Mouse (Mus musculus) megakaryocyte, embryonic 14.5 days (primary cell): ENCODE results near the gene Lgi4. TPM values are rescaled to one million over a fixed set of nuclear protein-coding genes. Genes with fewer than 3 reads are reported as not detected.

Source experiments
- H3K27me3 ChIP-seq: replicated peaks from 2 replicates; pipeline ENCODE3; 2012; ENCODE audit warnings: inconsistent platforms
- H3K36me3 ChIP-seq: replicated peaks from 2 replicates; pipeline ENCODE3; 2012; ENCODE audit warnings: low read length, inconsistent platforms, mixed read lengths
- H3K4me1 ChIP-seq: 2 replicates; pipeline ENCODE4 v1.6.1; 2012; ENCODE audit warnings: inconsistent platforms
- H3K4me3 ChIP-seq: replicated peaks from 2 replicates; pipeline ENCODE3; 2012; ENCODE audit warnings: moderate library complexity, mild to moderate bottlenecking, inconsistent platforms
- H3K9me3 ChIP-seq: 2 replicates; pipeline ENCODE4 v1.6.1; 2012; ENCODE audit warnings: inconsistent platforms
- FLI1 ChIP-seq: IDR thresholded peaks from 2 replicates; pipeline ENCODE4 v1.6.1; 2012; ENCODE audit warnings: low read length, inconsistent platforms, mixed read lengths
- GATA1 ChIP-seq: IDR thresholded peaks from 3 replicates; pipeline ENCODE4 v1.6.1; 2012; ENCODE audit warnings: mixed read lengths, low read length, inconsistent platforms, borderline replicate concordance
- polyA plus RNA-seq: library from polyadenylated mRNA; stranded (reverse); fragments of >175 nt; gene quantifications from 2 replicates; pipeline ENCODE4 v1.2.3, GENCODE M21; 2012; ENCODE audit warnings: low replicate concordance; ENCODE audit not compliant: insufficient read depth

Gene Lgi4
- polyA plus RNA-seq, 1 experiment: 0.23 TPM

DNA sequence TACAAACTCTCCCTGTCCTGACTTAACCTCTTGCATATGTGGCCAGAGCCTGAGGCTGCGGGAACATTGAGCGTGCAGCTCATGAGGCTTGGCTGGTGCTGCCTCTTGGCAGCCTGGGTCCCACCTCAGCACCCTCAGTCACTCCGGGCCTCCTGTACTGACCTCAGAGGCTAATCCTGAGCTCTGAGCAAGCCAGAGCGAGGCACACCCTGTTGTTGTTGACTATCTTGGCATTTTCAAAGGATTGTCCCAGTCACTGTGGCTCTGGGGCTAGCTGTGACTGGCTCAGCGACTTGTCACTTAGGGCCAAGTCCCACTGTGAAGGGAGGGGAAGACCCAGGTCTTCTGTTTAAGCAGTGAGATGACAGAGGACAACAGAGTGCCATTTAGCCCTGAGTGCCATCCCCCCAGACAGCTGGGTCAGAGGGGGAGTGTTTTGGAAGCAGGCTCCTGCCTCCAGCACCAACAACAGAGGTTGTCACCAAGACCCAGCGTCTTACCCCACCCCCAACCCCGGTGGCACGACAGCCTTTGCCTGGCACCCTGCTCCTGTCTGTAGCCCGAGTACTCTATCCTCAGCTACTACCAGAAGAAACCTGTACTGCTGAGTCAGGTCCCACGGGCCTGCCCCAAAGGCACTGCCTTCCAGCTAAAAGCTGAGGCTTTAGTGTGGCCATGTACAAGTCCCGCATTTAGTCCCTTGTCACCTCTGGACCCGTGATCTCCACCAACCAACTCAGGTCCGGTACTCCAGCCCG is 23.9 kb downstream of the Lgi4 start:
- peaks cover 22% of the 10 kb centered on the region for H3K4me1 ChIP-seq
- H3K4me3 ChIP-seq: no peak overlapping the region
- no peak for TF ChIP-seq GATA1
- TF ChIP-seq FLI1: no peak
- no peaks in the 10 kb centered on the region for H3K36me3 ChIP-seq
- H3K9me3 ChIP-seq: peaks cover 5% of the 10 kb centered on the region
- H3K27me3 ChIP-seq: peaks cover 41% of the 10 kb centered on the region

DNA sequence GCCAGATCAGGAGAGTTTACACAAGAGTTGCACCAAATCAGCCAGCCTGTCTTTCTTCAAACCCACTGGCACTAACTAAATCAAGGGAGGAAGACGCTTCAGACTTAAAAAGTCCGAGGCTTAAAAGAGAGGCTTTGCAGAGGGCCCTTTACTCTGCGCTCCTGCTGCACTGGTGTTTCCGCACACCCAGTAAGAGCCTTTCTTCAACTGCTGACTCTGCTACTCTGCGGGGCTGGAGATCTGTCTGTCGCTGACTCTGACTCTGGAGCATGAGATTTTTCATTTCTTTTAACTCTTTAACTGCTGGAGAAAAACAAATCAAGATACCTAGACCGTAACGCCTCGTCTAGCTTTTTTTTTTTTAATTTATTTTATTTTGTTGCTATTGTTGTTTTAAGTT is 25.0 kb downstream of the Lgi4 start:
- TF ChIP-seq FLI1 (no peak), GATA1 (no peak)
- H3K9me3 ChIP-seq: peaks cover 7% of the 10 kb centered on the region
- peaks cover 52% of the 10 kb centered on the region for H3K27me3 ChIP-seq
- peaks cover 25% of the 10 kb centered on the region for H3K4me1 ChIP-seq
- H3K4me3 ChIP-seq: no peak overlapping the region
- H3K36me3 ChIP-seq: no peaks in the 10 kb centered on the region

DNA sequence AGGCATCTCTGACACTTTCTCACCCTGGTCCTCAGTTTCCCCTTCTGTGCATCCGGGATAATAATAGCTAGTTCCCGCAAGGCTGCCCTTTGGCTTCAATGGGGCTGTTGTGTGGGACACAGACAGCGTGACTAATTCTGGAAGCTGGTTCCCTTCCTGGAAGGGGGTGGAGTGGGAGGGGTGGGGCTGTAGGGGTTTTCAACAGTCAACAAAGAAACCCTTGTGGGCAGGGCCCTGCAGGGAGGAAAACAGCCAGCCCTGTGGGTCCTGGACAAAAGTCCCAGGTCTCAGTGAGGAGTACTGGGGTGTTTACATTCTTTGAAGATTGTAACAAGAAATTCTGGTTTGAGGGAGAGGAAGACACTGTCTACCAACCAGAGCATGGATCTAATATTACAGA is 26.0 kb downstream of the Lgi4 start:
- H3K4me3 ChIP-seq: no peak overlapping the region
- H3K36me3 ChIP-seq: no peaks in the 10 kb centered on the region
- peaks cover 31% of the 10 kb centered on the region for H3K4me1 ChIP-seq
- TF ChIP-seq FLI1: no peak
- no peak for TF ChIP-seq GATA1
- peaks cover 12% of the 10 kb centered on the region for H3K9me3 ChIP-seq
- H3K27me3 ChIP-seq: peaks cover 49% of the 10 kb centered on the region

DNA sequence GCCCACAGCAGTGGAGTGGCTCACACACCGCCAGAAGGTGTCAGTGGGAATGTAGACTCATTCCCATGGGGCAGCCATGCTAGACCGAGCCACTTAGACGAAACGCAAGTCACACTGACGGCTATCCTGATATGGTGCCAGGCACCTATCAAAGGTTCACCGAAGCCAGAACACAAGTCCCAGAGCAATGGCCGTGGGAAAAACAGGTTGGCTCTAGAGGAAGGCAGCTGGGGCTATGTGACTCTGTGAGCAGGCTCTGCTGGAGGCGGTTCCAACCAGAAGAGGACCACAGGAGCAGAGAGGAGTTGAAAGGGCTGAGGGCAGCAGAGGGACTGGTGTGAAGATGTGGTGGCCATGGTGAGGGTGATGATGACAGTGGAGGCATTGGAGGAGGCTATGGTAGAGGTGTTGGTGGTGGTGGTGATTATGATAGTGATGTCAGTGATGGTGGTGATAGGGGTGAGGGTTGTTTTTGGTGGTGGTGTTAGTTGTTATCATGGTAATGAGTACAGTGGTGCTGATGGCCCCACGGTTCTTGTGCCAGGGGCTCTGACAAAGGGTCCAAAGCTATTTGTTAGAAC is 27.1 kb downstream of the Lgi4 start:
- no peaks in the 10 kb centered on the region for H3K36me3 ChIP-seq
- H3K4me1 ChIP-seq: peaks cover 31% of the 10 kb centered on the region
- no peak for TF ChIP-seq FLI1
- no peak for TF ChIP-seq GATA1
- peak overlapping the region; percentile 35 for H3K4me3 ChIP-seq
- peaks cover 53% of the 10 kb centered on the region for H3K27me3 ChIP-seq
- peaks cover 9% of the 10 kb centered on the region for H3K9me3 ChIP-seq

DNA sequence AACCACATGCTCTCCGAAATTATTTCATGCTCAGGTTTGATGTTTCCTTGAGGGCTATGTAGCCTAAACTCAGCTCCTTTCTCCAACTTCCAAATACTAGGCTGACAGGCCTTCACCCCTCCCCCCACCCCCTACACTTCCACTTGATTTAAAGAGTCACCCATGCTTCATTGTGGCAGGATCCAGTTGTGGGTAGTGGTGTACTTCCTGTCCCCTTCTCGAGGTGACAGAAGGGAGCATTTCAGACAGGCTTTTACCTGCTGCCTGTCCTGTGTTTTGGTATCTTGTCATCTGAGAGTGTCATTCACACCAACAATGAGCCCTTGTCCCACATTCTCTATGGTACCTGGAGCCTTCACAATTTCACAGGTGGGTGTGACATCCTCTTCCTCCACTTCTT is 28.1 kb downstream of the Lgi4 start:
- peaks cover 63% of the 10 kb centered on the region for H3K27me3 ChIP-seq
- H3K4me1 ChIP-seq: peaks cover 31% of the 10 kb centered on the region
- TF ChIP-seq FLI1 (no peak), GATA1 (no peak)
- H3K4me3 ChIP-seq: no peak overlapping the region
- no peaks in the 10 kb centered on the region for H3K36me3 ChIP-seq
- peaks cover 9% of the 10 kb centered on the region for H3K9me3 ChIP-seq

DNA sequence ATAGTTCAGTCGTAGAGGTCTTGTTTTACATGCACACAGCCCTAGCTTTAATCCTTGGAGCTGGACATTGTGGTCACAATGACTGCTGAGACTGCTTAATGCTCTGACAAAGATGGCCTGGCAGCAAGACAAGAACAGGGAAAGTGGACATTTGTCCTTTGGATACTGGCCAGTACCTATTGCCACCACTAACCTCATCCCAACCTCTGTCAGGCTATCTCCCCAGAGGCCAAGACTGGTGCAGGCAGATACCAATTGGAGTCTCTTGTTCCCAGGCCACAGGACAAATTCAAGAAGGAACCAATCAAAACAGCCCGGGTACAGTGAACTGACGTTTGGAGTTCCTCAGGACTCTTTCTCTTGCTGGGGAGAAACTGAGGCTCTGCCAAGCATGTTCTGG is 29.1 kb downstream of the Lgi4 start:
- Histone ChIP-seq H3K9me3 (peaks cover 9% of the 10 kb centered on the region), H3K36me3 (no peaks in the 10 kb centered on the region)
- TF ChIP-seq FLI1: no peak
- no peak for TF ChIP-seq GATA1

DNA sequence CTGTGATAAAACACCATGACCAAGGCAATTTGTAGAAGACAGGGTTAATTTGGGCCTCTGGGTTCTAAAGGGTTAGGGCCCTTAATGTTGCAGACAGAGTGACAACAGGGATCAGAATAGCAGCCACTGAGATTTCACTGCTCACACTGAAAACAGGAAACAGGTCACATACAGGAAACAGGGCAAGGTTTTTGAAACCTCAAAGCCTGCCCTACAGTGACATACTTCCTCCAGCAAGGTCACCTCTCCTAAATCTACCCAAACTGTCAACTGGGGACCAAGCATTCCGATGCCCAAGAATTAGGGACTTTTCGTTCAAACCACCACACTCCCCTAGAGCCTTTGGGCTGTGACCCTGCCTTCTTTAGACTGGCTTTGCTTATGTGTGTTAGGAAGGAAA is 30.6 kb downstream of the Lgi4 start:
- Histone ChIP-seq H3K9me3 (peaks cover 9% of the 10 kb centered on the region), H3K27me3 (peaks cover 74% of the 10 kb centered on the region)
- no peak for TF ChIP-seq FLI1
- TF ChIP-seq GATA1: no peak

More for the DNA sequence above, 29.1 kb downstream of the Lgi4 start:
- Histone ChIP-seq H3K27me3 (peaks cover 65% of the 10 kb centered on the region), H3K4me1 (peaks cover 26% of the 10 kb centered on the region), H3K4me3 (no peak overlapping the region)

DNA sequence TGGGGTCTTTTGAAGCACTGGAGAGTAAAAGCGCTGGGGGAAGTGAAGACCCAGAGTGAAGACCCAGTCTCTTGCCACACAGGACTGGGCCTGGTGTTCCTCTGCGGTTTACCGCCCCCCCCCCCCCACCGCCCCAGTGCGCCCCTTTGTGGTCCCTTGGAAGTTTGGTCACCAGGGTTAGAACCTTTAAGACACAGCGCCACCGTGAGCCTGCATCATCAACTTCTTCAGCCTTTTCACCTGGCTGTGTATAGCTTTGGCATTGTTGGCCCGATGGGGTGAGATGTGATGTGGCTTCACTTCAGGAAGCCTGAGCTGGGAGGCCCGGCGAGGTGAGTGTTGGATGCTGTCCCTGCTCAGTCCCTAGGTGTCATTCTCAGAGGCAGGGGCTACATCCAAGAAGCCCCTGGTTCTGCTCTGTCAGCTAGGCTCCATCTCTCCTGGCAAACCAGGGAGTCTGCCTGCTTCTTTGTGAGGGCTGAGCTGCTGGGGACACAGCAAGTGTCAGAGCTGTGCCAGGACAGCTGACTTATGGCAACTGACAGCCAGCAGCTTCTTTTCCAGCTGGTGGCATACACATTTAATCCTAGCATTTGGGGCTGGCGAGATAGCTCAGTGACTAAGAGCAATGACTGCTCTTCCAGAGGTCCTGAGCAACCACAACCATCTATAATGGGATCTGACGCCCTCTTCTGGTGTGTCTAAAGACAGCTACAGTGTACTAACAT is 35.8 kb downstream of the Lgi4 start:
- peaks cover 8% of the 10 kb centered on the region; the same call in 1 of the 2 replicates for H3K9me3 ChIP-seq
- H3K4me1 ChIP-seq: peaks cover 10% of the 10 kb centered on the region
- no peaks in the 10 kb centered on the region for H3K36me3 ChIP-seq
- no peak for TF ChIP-seq FLI1
- no peak for TF ChIP-seq GATA1
- peaks cover 60% of the 10 kb centered on the region for H3K27me3 ChIP-seq
- no peak overlapping the region for H3K4me3 ChIP-seq

More for the DNA sequence above, 30.6 kb downstream of the Lgi4 start:
- Histone ChIP-seq H3K4me3 (no peak overlapping the region), H3K36me3 (no peaks in the 10 kb centered on the region), H3K4me1 (peaks cover 24% of the 10 kb centered on the region)

DNA sequence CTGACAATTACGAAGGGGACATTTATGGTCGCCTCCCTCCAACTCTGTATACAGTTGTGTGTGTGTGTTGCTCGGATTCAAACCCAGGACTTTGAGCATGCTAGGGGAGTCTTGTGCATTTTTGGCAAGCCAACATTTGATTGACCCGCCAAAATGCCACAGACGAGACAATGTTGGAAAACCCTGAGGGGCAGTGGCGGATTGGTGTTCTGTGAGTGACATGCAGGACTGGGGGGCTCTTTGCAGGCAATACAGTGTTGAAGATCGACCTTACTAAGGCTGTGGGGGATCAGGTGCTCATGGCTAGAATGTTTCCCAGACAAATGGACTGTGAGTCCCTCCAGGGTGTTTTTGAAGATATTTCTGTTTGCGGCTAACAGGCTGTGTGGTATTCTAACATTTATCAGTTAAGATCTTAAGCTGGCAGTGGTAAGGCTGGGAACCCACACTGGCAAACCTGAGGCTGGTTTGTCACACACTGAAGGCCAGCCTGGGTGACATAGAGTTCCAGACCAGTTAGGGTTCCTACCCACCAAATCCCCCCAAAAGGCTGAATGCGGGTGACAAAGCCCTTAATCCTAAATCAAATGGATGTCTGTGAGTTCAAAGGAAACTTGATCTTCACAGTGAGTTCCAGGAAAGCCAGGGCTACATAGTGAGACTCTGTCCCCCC is 37.9 kb downstream of the Lgi4 start:
- Histone ChIP-seq H3K36me3 (no peaks in the 10 kb centered on the region), H3K4me1 (peaks cover 14% of the 10 kb centered on the region), H3K27me3 (peaks cover 47% of the 10 kb centered on the region), H3K4me3 (no peak overlapping the region), H3K9me3 (peaks cover 5% of the 10 kb centered on the region; the same call in 1 of the 2 replicates)
- TF ChIP-seq GATA1: no peak
